Mouse (Mus musculus) intestine, postnatal 0 days (tissue): ENCODE results near the gene Cdhr2. TPM values are rescaled to one million over a fixed set of nuclear protein-coding genes. Genes with fewer than 3 reads are reported as not detected.
A peak's percentile ranks its signal among the peaks of the same experiment; 100 is the strongest.

Source experiments
- ATAC-seq: fragments of 200-750 bp; cut with Nextera tagmentation; 2 replicates; pipeline ENCODE4 v1.8.0; 2017; ENCODE audit warnings: mild to moderate bottlenecking, moderate TSS enrichment, moderate library complexity
- H3K27ac ChIP-seq: fragments of 300-500 bp; sonication (generic); 2 replicates; pipeline ENCODE4 v1.5.1; 2014; ENCODE audit warnings: mild to moderate bottlenecking, low read depth, low read length, moderate library complexity
- H3K27me3 ChIP-seq: fragments of 300-500 bp; sonication (generic); replicated peaks from 2 replicates; pipeline ENCODE4 v1.6.1; 2014; ENCODE audit warnings: low read length, mixed read lengths; ENCODE audit not compliant: control insufficient read depth, insufficient read depth
- H3K36me3 ChIP-seq: fragments of 300-500 bp; sonication (generic); 2 replicates; pipeline ENCODE4 v1.6.1; 2014; ENCODE audit warnings: mild to moderate bottlenecking, moderate library complexity; ENCODE audit not compliant: control insufficient read depth, insufficient read depth
- H3K4me1 ChIP-seq: fragments of 300-500 bp; sonication (generic); replicated peaks from 2 replicates; pipeline ENCODE4 v1.6.1; 2014; ENCODE audit warnings: antibody characterized with exemption, low read length, mixed read lengths; ENCODE audit not compliant: control insufficient read depth, insufficient read depth
- H3K4me2 ChIP-seq: fragments of 300-500 bp; sonication (generic); replicated peaks from 2 replicates; pipeline ENCODE4 v1.6.1; 2014; ENCODE audit warnings: low read depth, mild to moderate bottlenecking, moderate library complexity
- H3K4me3 ChIP-seq: fragments of 300-500 bp; sonication (generic); 2 replicates; pipeline ENCODE4 v1.5.1; 2014; ENCODE audit warnings: low read depth, low read length
- H3K9ac ChIP-seq: fragments of 300-500 bp; sonication (generic); 2 replicates; pipeline ENCODE4 v1.6.1; 2014; ENCODE audit warnings: mild to moderate bottlenecking, low read depth, low read length
- H3K9me3 ChIP-seq: fragments of 300-500 bp; sonication (generic); 2 replicates; pipeline ENCODE4 v1.6.1; 2016; ENCODE audit warnings: mixed run types; ENCODE audit not compliant: control insufficient read depth
- CTCF ChIP-seq: sonication (generic); IDR thresholded peaks from 2 replicates; pipeline ENCODE4 v1.5.1; 2016; ENCODE audit warnings: low read depth, mild to moderate bottlenecking, control low read depth, antibody characterized with exemption, moderate library complexity
- WGBS: fragments of 180-500 bp; shearing (Covaris S2); extraction: QIAGEN DNeasy Blood & Tissue Kit; methylation state at CpG from one replicate; pipeline ENCODE4 v1.1.7; 2014; 5-methylcytosine and 5-hydroxymethylcytosine counted together
- polyA plus RNA-seq: library from polyadenylated mRNA; unstranded; fragments of >200 nt; fragmentation: Nextera tagmentation; extraction: Ambion mirVana; gene quantifications from 2 replicates; pipeline ENCODE4 v1.2.1, GENCODE M21; 2015

Gene Cdhr2
- polyA plus RNA-seq, 1 experiment from 2014 or later: 267 TPM

GRCm38 (mm10) chr13:54754169-54755080 is 53.2 kb downstream of the Cdhr2 start:
- Histone ChIP-seq H3K9ac (no peak overlapping the region), H3K9me3 (no peaks in the 10 kb centered on the region), H3K36me3 (no peaks in the 10 kb centered on the region), H3K4me1 (peaks cover 8% of the 10 kb centered on the region), H3K27ac (no peak overlapping the region), H3K27me3 (peaks cover 31% of the 10 kb centered on the region), H3K4me2 (no peak overlapping the region), H3K4me3 (no peak overlapping the region)
- no peak for ATAC-seq
- WGBS: 40% methylated on average over 12 of the region's 12 CpGs
- no peak for TF ChIP-seq CTCF

GRCm38 (mm10) chr13:54755201-54755830 is 54.1 kb downstream of the Cdhr2 start:
- no peak overlapping the region for H3K4me2 ChIP-seq
- no peak overlapping the region for H3K4me3 ChIP-seq
- H3K27me3 ChIP-seq: peaks cover 26% of the 10 kb centered on the region
- H3K9me3 ChIP-seq: no peaks in the 10 kb centered on the region
- no peak for ATAC-seq
- WGBS: 27% methylated on average over 9 of the region's 9 CpGs
- TF ChIP-seq CTCF: no peak
- peaks cover 4% of the 10 kb centered on the region; the same call in 1 of the 2 replicates for H3K4me1 ChIP-seq
- H3K27ac ChIP-seq: no peak overlapping the region
- no peaks in the 10 kb centered on the region for H3K36me3 ChIP-seq
- no peak overlapping the region for H3K9ac ChIP-seq

- ATAC-seq: no peak
- Histone ChIP-seq H3K9me3 (no peaks in the 10 kb centered on the region), H3K27me3 (peaks cover 26% of the 10 kb centered on the region; the same call in 1 of the 2 replicates), H3K4me2 (no peak overlapping the region), H3K9ac (no peak overlapping the region), H3K27ac (no peak overlapping the region), H3K4me3 (no peak overlapping the region), H3K36me3 (no peaks in the 10 kb centered on the region), H3K4me1 (peaks cover 4% of the 10 kb centered on the region; the same call in 1 of the 2 replicates)
- no peak for TF ChIP-seq CTCF
- WGBS: 87% methylated on average over 8 of the region's 8 CpGs
Observed at GRCm38 (mm10) chr13:54756156-54756712, 55.0 kb downstream of the Cdhr2 start.

GRCm38 (mm10) chr13:54757093-54757830 is 56.0 kb downstream of the Cdhr2 start:
- no peak overlapping the region for H3K9ac ChIP-seq
- peak overlapping the region; percentile 37; the same call in 1 of the 2 replicates for H3K4me3 ChIP-seq
- H3K27me3 ChIP-seq: peaks cover 27% of the 10 kb centered on the region; the same call in 1 of the 2 replicates
- no peaks in the 10 kb centered on the region for H3K9me3 ChIP-seq
- TF ChIP-seq CTCF: no peak
- no peak for ATAC-seq
- H3K4me1 ChIP-seq: peaks cover 4% of the 10 kb centered on the region; the same call in 1 of the 2 replicates
- no peaks in the 10 kb centered on the region for H3K36me3 ChIP-seq
- no peak overlapping the region for H3K27ac ChIP-seq
- WGBS: 38% methylated on average over 10 of the region's 10 CpGs
- H3K4me2 ChIP-seq: peak overlapping the region; percentile 71

GRCm38 (mm10) chr13:54758045-54758755 is 56.9 kb downstream of the Cdhr2 start:
- under 1% methylated on average over 43 of the region's 43 CpGs for WGBS
- H3K4me2 ChIP-seq: peak overlapping the region; percentile 71
- peaks cover 4% of the 10 kb centered on the region; the same call in 1 of the 2 replicates for H3K4me1 ChIP-seq
- H3K36me3 ChIP-seq: no peaks in the 10 kb centered on the region
- H3K27ac ChIP-seq: no peak overlapping the region
- peaks cover 27% of the 10 kb centered on the region; the same call in 1 of the 2 replicates for H3K27me3 ChIP-seq
- peak; percentile 84 for ATAC-seq
- TF ChIP-seq CTCF: peak; percentile 89
- H3K4me3 ChIP-seq: peak overlapping the region; percentile 37
- no peak overlapping the region for H3K9ac ChIP-seq
- no peaks in the 10 kb centered on the region for H3K9me3 ChIP-seq
